In the genomic region with DNA sequence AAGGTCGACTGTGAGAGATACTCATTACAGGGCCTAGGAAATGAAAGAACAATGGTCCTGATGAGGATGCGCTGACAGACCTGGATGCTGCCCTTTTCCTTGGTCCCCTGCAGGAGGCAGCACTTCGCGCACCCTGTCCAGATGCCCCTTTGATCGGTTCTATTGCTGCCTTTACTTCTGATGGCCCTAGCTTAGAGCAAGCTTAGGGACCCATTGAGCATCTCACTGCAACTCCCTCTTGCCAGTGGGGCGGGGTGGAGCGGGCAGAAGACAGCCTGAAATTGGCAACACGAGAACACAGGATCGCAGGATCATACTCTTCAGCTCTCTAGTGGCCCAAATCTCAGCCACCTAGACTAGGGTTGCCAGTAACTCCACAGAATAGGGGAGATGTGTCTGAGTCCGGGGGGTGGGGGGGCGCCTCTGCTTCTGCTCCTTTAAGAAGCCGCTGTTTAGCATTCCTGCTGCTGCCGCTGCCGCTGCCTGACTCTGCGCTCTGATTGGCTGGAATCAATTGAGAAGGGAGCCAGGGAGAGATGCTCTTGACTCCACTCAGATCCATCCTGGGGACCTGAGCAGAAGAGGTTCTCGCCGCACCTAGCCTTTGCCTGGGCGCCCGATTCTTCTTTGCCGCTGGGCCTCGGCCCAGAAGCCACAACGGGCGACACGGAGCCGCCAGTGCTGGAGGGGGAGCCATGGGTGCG, we compare ENCODE assay signal across 8 mouse cellular contexts. TPM values are rescaled to one million over a fixed set of nuclear protein-coding genes. Genes with fewer than 3 reads are reported as not detected.
DNase-seq lines count a peak whose midpoint lies in the region; ATAC-seq lines count a peak whose summit lies in the region.

Dlg3 (plus strand) TSS at position 542 of the 704 bp plus-strand sequence.

- peaks cover 7% of the 10 kb centered on the region; the same call in 1 of the 2 replicates for H3K27me3 ChIP-seq in kidney, embryonic 16.5 days (ENCODE audit: insufficient read depth, low read length)
- no peaks in the 10 kb centered on the region for H3K27me3 ChIP-seq in forebrain, embryonic 14.5 days (replicated peaks; ENCODE audit: control insufficient read depth, insufficient read depth, low read length)
- no peaks in the 10 kb centered on the region for H3K27me3 ChIP-seq in hindbrain, embryonic 14.5 days (ENCODE audit: control insufficient read depth, insufficient read depth, low read length)
- H3K27me3 ChIP-seq in midbrain, embryonic 16.5 days (ENCODE audit: control insufficient read depth, insufficient read depth, low read depth, low read length), result no peaks in the 10 kb centered on the region

- H3K27ac ChIP-seq in kidney, embryonic 16.5 days (ENCODE audit: low read length), result no peak within 1 kb of the TSS
- peak within 1 kb of the TSS; percentile 52; the same call in 1 of the 2 replicates for H3K27ac ChIP-seq in forebrain, embryonic 14.5 days (ENCODE audit: low read depth, low read length)
- H3K27ac ChIP-seq in hindbrain, embryonic 14.5 days, result peak within 1 kb of the TSS; percentile 74
- peak within 1 kb of the TSS; percentile 82 for H3K27ac ChIP-seq in midbrain, embryonic 16.5 days (ENCODE audit: low read length)

- H3K4me1 ChIP-seq in kidney, embryonic 16.5 days (ENCODE audit: insufficient read depth, low read length), result 0 out of 2 replicates have a peak, but pooled peaks cover 5% of the 10 kb centered on the region
- no peaks in the 10 kb centered on the region for H3K4me1 ChIP-seq in forebrain, embryonic 14.5 days (ENCODE audit: control insufficient read depth, insufficient read depth, low read length)
- 0 out of 2 replicates have a peak, but pooled peaks cover 5% of the 10 kb centered on the region for H3K4me1 ChIP-seq in hindbrain, embryonic 14.5 days (replicated peaks; ENCODE audit: control insufficient read depth, insufficient read depth, low read length)
- H3K4me1 ChIP-seq in midbrain, embryonic 16.5 days (ENCODE audit: control insufficient read depth, insufficient read depth, low read length), result peaks cover 5% of the 10 kb centered on the region

- H3K4me3 ChIP-seq in kidney, embryonic 16.5 days (ENCODE audit: low read length), result peak within 1 kb of the TSS; percentile 48
- H3K4me3 ChIP-seq in forebrain, embryonic 14.5 days (ENCODE audit: low read depth, low read length), result peak within 1 kb of the TSS; percentile 55
- peak within 1 kb of the TSS; percentile 64 for H3K4me3 ChIP-seq in hindbrain, embryonic 14.5 days (replicated peaks; ENCODE audit: low read length)
- H3K4me3 ChIP-seq in midbrain, embryonic 16.5 days (ENCODE audit: low read depth, low read length), result peak within 1 kb of the TSS; percentile 70

- H3K36me3 ChIP-seq in kidney, embryonic 16.5 days (ENCODE audit: insufficient read depth, low read length), result no peaks in the 10 kb centered on the region
- H3K36me3 ChIP-seq in forebrain, embryonic 14.5 days (ENCODE audit: control insufficient read depth, insufficient read depth, low read length), result no peaks in the 10 kb centered on the region
- 0 out of 2 replicates have a peak, but pooled peaks cover 3% of the 10 kb centered on the region for H3K36me3 ChIP-seq in hindbrain, embryonic 14.5 days (replicated peaks; ENCODE audit: control insufficient read depth, insufficient read depth)
- no peaks in the 10 kb centered on the region for H3K36me3 ChIP-seq in midbrain, embryonic 16.5 days (ENCODE audit: control insufficient read depth, insufficient read depth, low read length)

- intact Hi-C loops in left cerebral cortex, postnatal 36 days (cut with DNase I), result no loop called here

- 20% methylated on average over 26 of the region's 26 CpGs for WGBS in kidney, embryonic 16.5 days
- 40% methylated on average over 26 of the region's 26 CpGs for WGBS in forebrain, embryonic 14.5 days
- 22% methylated on average over 23 of the region's 26 CpGs for WGBS in hindbrain, embryonic 14.5 days
- WGBS in midbrain, embryonic 16.5 days, result 20% methylated on average over 24 of the region's 26 CpGs

- DNase-seq in kidney, adult 18-20 months, result no peak
- peak; percentile 88 for DNase-seq in forebrain, embryonic 14.5 days (ENCODE audit: low spot score)
- DNase-seq in hindbrain, embryonic 14.5 days (ENCODE audit: low spot score), result peak; percentile 77
- peak; percentile 66 to 73 for DNase-seq in left cerebral cortex, postnatal 36 days (ENCODE audit: low spot score in 2 of 2)
- peak; percentile 9 for DNase-seq in yolk sac, embryonic 10.5 days (ENCODE audit: low spot score)

- H3K4me2 ChIP-seq in kidney, embryonic 16.5 days (replicated peaks; ENCODE audit: low read depth, low read length), result peak within 1 kb of the TSS; percentile 72
- peak within 1 kb of the TSS; percentile 65 for H3K4me2 ChIP-seq in forebrain, embryonic 14.5 days (ENCODE audit: low read length)
- H3K4me2 ChIP-seq in hindbrain, embryonic 14.5 days (replicated peaks), result peak within 1 kb of the TSS; percentile 59
- peak within 1 kb of the TSS; percentile 71 for H3K4me2 ChIP-seq in midbrain, embryonic 16.5 days (ENCODE audit: low read length)

- no peaks in the 10 kb centered on the region for H3K9me3 ChIP-seq in kidney, embryonic 16.5 days (ENCODE audit: low read length)
- H3K9me3 ChIP-seq in forebrain, embryonic 14.5 days (replicated peaks; ENCODE audit: control insufficient read depth, low read length), result no peaks in the 10 kb centered on the region
- no peaks in the 10 kb centered on the region for H3K9me3 ChIP-seq in hindbrain, embryonic 14.5 days (ENCODE audit: control insufficient read depth, low read length)
- no peaks in the 10 kb centered on the region for H3K9me3 ChIP-seq in midbrain, embryonic 16.5 days (replicated peaks; ENCODE audit: control insufficient read depth, low read length, poor library complexity, severe bottlenecking)

- peak; percentile 78 for ATAC-seq in kidney, embryonic 16.5 days (ENCODE audit: low FRiP score, low TSS enrichment)
- ATAC-seq in cerebellum, adult (ENCODE audit: insufficient number of reproducible peaks, low FRiP score, low TSS enrichment), result peak; percentile 92
- ATAC-seq in forebrain, embryonic 14.5 days, result peak; percentile 91
- peak; percentile 92 for ATAC-seq in hindbrain, embryonic 14.5 days (ENCODE audit: low FRiP score)
- peak; percentile 93 for ATAC-seq in midbrain, embryonic 16.5 days

- no peak within 1 kb of the TSS for H3K9ac ChIP-seq in kidney, embryonic 16.5 days (replicated peaks; ENCODE audit: low read length)
- peak within 1 kb of the TSS; percentile 81 for H3K9ac ChIP-seq in forebrain, embryonic 14.5 days (ENCODE audit: low read length)
- H3K9ac ChIP-seq in hindbrain, embryonic 14.5 days, result peak within 1 kb of the TSS; percentile 84
- peak within 1 kb of the TSS; percentile 89 for H3K9ac ChIP-seq in midbrain, embryonic 16.5 days (ENCODE audit: low read depth, low read length)

RNA-seq across cellular contexts. Expression of gene Dlg3, which starts in this region (rescaled TPM):
- 6.7 and 9.1 TPM in 2 replicates for polyA plus RNA-seq in kidney, embryonic 16.5 days (2015; fragmentation: Nextera tagmentation; extraction: Ambion mirVana)
- 14.0 and 15.5 TPM in 2 replicates for polyA plus RNA-seq in forebrain, embryonic 14.5 days (2014; fragmentation: Nextera tagmentation; extraction: Ambion mirVana)
- polyA plus RNA-seq in hindbrain, embryonic 14.5 days (2014; fragmentation: Nextera tagmentation; extraction: Ambion mirVana), result 9.8 and 12.1 TPM in 2 replicates
- 100 to 1,000 TPM; 148 to 149 TPM for total RNA-seq in left cerebral cortex, postnatal 36 days (2021)
- polyA plus RNA-seq in midbrain, embryonic 16.5 days (2015; fragmentation: Nextera tagmentation; extraction: Ambion mirVana), result 8.0 and 10.5 TPM in 2 replicates
